Mouse (Mus musculus) kidney, postnatal 25 days (tissue): ENCODE results near the gene Togaram2.
"Not testable (repeated sequence)": the region's sequence is repeated elsewhere in the genome, so short reads cannot be mapped to it uniquely, and the experiment has no call there.

Experiments used
- DNase-seq, 2 experiments: peaks; one replicate each; pipeline ENCODE4 v3.0.0; 2021; ENCODE audit warnings: mixed read lengths in 2 of 2

Togaram2 gene

DNA sequence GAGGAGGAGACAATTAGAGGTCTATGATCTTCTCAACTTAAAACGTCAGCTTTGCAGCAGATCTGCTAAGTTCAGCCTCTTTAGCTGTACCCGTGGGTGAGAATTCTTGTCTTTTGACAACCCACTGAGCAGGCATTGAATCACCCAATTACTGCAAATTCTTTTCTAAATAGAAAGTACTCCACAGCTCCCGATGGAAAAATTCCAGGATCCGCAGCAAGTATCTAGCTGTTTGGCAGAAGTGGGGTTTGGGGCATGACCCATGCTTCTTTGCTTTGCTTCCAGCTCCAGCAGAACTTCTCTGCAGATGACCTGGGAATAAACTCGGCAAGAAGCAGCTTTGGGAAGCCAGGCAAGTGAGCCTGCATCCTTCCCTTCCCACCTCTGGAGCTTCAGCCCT, 69.9 kb downstream of the Togaram2 start:
- peak in 1 of 2 experiments; percentile 19 for DNase-seq

DNA sequence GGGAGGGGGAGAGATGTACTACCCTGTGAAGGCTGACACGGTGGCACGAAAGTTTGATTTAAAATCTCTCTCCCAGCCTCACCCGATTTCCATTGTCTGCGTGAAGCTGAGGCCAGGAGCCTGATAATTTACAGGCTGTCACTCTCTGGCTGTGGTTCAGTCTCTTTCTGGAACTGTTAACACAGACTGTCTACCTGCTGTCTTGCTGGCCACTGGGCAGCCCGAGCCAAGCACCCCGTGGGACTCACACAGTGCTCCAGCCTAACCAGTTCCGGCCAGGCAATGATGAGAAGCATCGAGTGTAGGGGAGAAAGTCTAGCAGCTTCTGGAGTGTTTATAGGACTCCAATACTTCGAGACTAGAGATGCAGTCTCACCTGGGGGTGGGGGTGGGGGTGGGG, 73.1 kb downstream of the Togaram2 start:
- no peak for DNase-seq

DNA sequence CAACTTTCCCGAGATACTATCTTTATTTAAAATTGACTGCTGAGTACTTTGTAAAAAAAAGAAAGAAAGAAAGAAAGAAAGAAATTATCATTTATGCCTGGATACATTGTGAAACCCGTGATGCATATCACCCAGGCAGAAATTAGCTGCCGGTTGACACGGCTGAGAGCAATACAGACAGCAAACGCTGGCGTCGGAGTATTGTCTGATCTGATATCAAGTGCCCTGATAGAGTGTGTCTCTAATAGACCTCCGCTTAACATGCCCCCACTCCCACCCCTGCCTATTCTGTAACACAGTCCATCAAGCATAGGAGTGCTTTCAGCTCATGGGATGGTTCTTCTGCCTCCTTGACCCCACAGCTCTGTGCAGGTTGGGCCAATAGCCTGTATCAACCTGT, 74.5 kb downstream of the Togaram2 start:
- no peak for DNase-seq

DNA sequence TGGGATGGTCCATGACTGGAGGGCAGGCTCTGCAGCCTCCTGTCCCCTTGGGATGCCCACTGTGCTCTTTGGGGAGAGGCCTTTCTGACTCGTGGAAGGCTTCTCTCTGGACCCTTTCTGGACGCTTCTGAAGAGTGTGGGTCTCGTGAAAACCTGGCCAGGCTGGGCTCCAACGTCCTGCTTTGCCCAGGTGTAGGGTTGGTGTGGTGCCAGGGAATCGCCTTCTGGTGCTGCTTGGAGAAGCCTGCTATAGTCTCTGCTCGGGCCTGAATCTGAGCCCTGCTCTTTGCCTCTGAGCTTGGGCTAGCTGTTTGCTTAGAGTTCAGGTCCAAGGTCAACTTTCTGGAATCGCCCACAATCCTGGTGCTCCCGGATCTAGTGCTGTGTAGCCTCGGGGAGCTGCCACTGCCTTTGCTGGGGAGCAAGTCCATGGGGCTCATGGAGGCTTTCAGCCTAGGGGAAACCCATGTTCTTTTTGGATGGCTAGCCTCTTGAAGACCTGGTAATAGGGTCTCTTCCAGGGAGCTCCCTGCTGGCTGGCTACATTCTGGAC, 76.6 kb downstream of the Togaram2 start:
- DNase-seq = no peak

DNA sequence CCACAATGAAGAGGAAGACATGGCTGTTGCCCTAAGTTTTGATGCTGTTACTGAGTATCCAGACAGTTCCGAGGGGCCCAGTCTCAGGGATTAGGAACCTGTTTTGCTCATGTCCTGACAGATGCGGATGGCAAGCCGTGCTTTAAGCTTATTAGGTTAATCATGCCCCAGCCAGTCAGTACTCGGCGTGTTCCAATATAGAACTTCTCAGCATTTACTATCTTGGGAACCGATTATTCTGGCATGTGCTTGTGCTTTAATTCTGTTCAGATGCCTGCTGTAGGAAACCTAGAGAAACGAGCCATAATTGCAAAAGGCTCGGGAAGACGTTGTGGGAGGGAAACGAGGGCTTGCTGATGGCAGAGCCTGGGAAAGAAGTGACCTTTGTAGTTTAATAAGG, 79.8 kb downstream of the Togaram2 start, which contains the start of gene Pcare:
Pcare (minus strand) TSS at position 64 of the 400 bp plus-strand sequence.
- DNase-seq = no peak

DNA sequence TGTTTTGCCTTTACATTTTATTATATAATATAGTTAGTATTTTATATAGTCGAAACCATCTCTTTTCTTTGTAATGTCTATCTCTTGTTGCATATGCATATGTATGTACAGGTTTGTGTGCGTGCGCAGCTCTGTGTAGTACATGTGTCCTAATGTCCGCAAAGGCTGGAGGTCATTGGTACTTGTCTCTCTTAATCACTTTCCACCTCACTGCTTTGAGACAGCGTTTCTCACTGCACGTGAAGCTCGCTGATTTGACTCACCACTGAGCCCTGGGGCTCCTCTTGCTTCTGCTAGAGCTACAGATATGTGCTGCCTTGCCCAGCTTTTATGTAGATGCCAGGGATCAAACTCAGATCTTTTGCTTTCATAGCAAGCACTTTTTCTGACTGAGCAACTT, 87.5 kb downstream of the Togaram2 start:
- DNase-seq = no peak

DNA sequence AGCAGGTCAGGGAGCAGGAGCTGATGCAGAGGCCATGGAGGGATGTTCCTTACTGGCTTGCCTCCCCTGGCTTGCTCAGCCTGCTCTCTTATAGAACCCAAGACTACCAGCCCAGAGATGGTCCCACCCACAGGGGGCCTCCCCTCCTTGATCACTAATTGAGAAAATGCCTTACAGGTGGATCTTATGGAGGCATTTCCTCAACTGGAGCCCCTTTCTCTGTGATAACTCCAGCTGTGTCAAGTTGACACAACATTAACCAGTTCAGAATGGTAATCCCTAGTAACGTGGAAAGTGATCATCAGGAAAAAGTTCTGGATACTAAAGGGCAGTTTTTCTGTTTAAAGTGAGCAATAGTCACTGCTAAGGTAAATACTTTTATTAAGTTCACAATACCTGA, 95.1 kb downstream of the Togaram2 start, which contains the start of gene Clip4:
Clip4 (plus strand) TSS at position 301 of the 400 bp plus-strand sequence.
- not testable (repeated sequence) for DNase-seq

DNA sequence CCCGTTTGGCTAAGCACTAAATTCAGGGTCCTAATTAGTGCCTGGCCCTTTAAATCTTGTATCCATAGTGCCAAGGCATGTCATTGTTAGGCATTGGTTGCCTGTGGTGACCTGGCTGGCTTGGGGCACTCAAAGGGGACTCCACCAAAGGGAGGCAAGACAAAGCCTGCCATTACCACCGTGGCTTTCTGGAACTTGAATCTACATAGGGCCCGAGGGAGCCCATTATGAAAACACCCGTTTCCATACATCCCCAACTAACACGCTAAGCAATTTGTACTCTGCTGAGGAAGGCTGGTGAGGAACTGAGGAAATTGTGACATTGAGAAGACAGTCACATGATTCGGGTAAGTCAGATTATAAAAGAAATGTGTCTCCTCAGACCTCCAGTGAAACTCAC, 96.5 kb downstream of the Togaram2 start:
- DNase-seq = no peak

DNA sequence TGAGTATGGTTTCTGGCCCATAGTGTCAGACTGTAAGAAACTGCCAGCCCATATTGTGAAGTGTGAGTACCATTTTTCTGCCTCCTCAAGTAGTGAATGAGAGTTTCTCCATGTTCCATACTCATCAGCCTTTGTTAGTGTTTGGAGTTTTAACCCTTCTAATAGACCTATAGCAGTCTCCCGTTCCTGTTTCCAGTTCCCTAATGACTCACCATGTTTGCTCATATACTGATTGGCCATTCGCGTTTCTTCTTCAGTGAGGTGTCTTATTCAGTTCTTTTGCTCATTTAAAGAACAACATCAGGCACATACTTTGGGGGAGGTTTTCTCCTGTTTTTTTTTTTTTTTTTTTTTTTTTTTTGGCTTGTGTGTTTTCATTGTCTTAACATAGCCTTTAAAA, 97.6 kb downstream of the Togaram2 start:
- DNase-seq = no peak

DNA sequence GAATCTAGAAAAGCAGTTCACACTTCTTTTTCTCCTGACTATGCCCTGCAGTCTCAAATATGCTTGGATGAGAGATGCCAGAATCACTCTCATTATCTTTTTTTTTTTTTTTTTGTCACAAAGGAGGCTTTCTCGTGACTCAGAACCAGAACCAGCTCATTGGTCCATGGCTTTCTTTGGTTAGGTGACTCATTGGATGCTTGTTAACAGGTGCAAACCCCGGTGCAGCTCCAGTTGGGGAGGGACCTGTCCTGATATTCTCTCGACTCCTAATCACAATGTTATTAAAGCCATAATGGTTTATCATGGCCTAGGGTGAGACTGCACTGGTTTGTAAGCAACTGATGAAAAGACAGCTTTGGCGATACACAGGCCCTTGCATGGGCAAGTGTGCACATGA, 101.1 kb downstream of the Togaram2 start:
- DNase-seq = no peak

DNA sequence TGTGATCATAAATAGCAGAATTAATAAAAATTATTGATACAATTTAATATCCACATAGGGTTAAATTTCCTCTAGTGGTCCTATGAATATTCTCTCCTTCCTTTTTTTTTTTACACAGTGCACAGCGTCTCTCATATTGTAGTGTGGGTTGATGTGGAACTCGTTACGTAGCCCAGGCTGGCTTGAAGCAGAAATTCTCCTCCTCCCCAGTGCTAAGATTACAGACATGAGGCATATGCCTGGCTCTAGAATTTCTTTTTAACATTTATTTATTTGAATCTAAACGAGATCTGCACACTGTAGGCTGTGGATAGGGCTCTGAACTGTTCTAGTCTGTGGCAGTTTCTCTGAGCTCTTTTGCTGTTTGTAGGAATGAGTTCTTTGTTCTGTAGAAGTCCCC, 102.2 kb downstream of the Togaram2 start:
- no peak for DNase-seq

DNA sequence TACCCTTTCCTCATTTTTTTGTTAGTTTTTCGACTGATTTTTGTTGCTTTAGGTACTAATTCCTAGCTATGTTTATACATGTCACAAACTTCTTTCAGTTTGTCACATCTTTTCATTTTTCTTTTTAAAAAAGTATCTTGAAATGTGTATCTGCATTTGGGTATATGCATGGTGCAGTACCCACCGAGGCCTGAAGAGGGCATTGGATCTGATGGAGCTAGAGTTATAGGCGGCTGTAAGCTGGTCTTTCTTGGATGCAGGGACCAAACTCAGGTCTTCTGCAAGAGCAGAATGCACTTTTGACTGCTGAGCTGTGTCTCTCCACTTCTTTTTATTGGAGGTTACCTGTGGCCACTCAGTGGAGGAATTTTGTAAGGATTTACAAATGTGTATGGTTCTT, 105.6 kb downstream of the Togaram2 start:
- DNase-seq = no peak
